Mouse (Mus musculus): Measurements from ENCODE around the gene Clcn6.

Gene Clcn6

GRCm38 (mm10) chr4:148040029-148040830, 1.6 kb upstream of the Clcn6 start:
- DNase-seq (ENCODE audit: low spot score): no peak

- no peak for DNase-seq (ENCODE audit: low spot score)
Measured at GRCm38 (mm10) chr4:148039254-148040028, 820 bp upstream of the Clcn6 start.

- no peak for DNase-seq (ENCODE audit: low spot score)
Measured at GRCm38 (mm10) chr4:148038079-148038599, 482 bp downstream of the Clcn6 start.

- no peak for DNase-seq (ENCODE audit: low spot score)
Measured at GRCm38 (mm10) chr4:148035440-148035839, 3.2 kb downstream of the Clcn6 start.

GRCm38 (mm10) chr4:148033858-148034410, 4.7 kb downstream of the Clcn6 start:
- no peak for DNase-seq (ENCODE audit: low spot score)

- no peak for DNase-seq (ENCODE audit: low spot score)
Measured at GRCm38 (mm10) chr4:148030506-148030905, 8.1 kb downstream of the Clcn6 start.

GRCm38 (mm10) chr4:148029297-148029696, 9.3 kb downstream of the Clcn6 start:
- no peak for DNase-seq (ENCODE audit: low spot score)

- no peak for DNase-seq (ENCODE audit: low spot score)
Measured at GRCm38 (mm10) chr4:148024003-148024402, 14.6 kb downstream of the Clcn6 start.

GRCm38 (mm10) chr4:148018410-148018809, 20.2 kb downstream of the Clcn6 start:
- DNase-seq (ENCODE audit: low spot score): no peak

- DNase-seq (ENCODE audit: low spot score): no peak
Measured at GRCm38 (mm10) chr4:148016981-148017380, 21.6 kb downstream of the Clcn6 start.

- no peak for DNase-seq (ENCODE audit: low spot score)
Measured at GRCm38 (mm10) chr4:148015418-148015817, 23.2 kb downstream of the Clcn6 start.

- DNase-seq (ENCODE audit: low spot score): no peak
Measured at GRCm38 (mm10) chr4:148012216-148012615, 26.4 kb downstream of the Clcn6 start.

- DNase-seq (ENCODE audit: low spot score): no peak
Measured at GRCm38 (mm10) chr4:148011332-148011731, 27.3 kb downstream of the Clcn6 start.

GRCm38 (mm10) chr4:148009641-148010040, 29.0 kb downstream of the Clcn6 start:
- no peak for DNase-seq (ENCODE audit: low spot score)

- peak; percentile 46 for DNase-seq (ENCODE audit: low spot score)
Measured at GRCm38 (mm10) chr4:148008412-148008811, 30.2 kb downstream of the Clcn6 start.

- no peak for DNase-seq (ENCODE audit: low spot score)
Measured at GRCm38 (mm10) chr4:148004361-148004760, 34.3 kb downstream of the Clcn6 start.

GRCm38 (mm10) chr4:148001866-148002265, 36.8 kb downstream of the Clcn6 start:
- no peak for DNase-seq (ENCODE audit: low spot score)

- DNase-seq (ENCODE audit: low spot score): no peak
Measured at GRCm38 (mm10) chr4:148001013-148001789, 37.4 kb downstream of the Clcn6 start.

GRCm38 (mm10) chr4:148000202-148000772, 38.3 kb downstream of the Clcn6 start, which contains the start of gene Nppa:
Nppa (plus strand) TSS chr4:148000722.
- no peak for DNase-seq (ENCODE audit: low spot score)

GRCm38 (mm10) chr4:147995311-147995710, 43.3 kb downstream of the Clcn6 start:
- DNase-seq (ENCODE audit: low spot score): no peak

- no peak for DNase-seq (ENCODE audit: low spot score)
Measured at GRCm38 (mm10) chr4:147993571-147994095, 45.0 kb downstream of the Clcn6 start.
